Mouse (Mus musculus) myocyte (in vitro differentiated cells): ENCODE data around the gene Arl2bp.

Experiments
- CEBPB ChIP-seq: IDR thresholded peaks from 2 replicates; pipeline ENCODE4 v1.6.1; 2011; ENCODE audit warnings: mild to moderate bottlenecking, moderate library complexity; ENCODE audit not compliant: poor library complexity, insufficient read depth, severe bottlenecking
- E2F4 ChIP-seq: IDR thresholded peaks from one replicate; pipeline ENCODE4 v1.6.1; 2011; ENCODE audit warnings: mild to moderate bottlenecking, control low read depth, moderate library complexity; ENCODE audit not compliant: insufficient read depth
- MAX ChIP-seq: IDR thresholded peaks from one replicate; pipeline ENCODE4 v1.6.1; 2011; ENCODE audit warnings: low read depth, mild to moderate bottlenecking, control low read depth
- MYOD1 ChIP-seq, 3 experiments: IDR thresholded peaks; one replicate each; pipeline ENCODE4 v1.6.1; 2011; ENCODE audit warnings: control low read depth in 2 of 3, low read depth in 2 of 3, mild to moderate bottlenecking in 2 of 3, moderate library complexity in 1 of 3; ENCODE audit not compliant: insufficient read length in 2 of 3, control insufficient read depth in 1 of 3
- MYOG ChIP-seq, 3 experiments: IDR thresholded peaks; one replicate each; pipeline ENCODE4 v1.6.1; 2011; ENCODE audit warnings: control low read depth in 2 of 3, low read depth in 2 of 3, mild to moderate bottlenecking in 2 of 3; ENCODE audit not compliant: insufficient read length in 2 of 3, control insufficient read depth in 1 of 3, insufficient read depth in 1 of 3
- POLR2A ChIP-seq: IDR thresholded peaks from one replicate; pipeline ENCODE4 v1.6.1; 2011; ENCODE audit warnings: low read depth, mild to moderate bottlenecking, control low read depth, moderate library complexity; ENCODE audit not compliant: insufficient read length
- POLR2AphosphoS2 ChIP-seq: IDR thresholded peaks from one replicate; pipeline ENCODE4 v1.6.1; 2011; ENCODE audit warnings: low read depth, control low read depth; ENCODE audit not compliant: insufficient read length
- SRF ChIP-seq: IDR thresholded peaks from one replicate; pipeline ENCODE4 v1.6.1; 2011; ENCODE audit warnings: low read depth; ENCODE audit not compliant: control insufficient read depth, insufficient read length
- TCF12 ChIP-seq: IDR thresholded peaks from one replicate; pipeline ENCODE4 v1.6.1; 2011; ENCODE audit warnings: mild to moderate bottlenecking, control low read depth; ENCODE audit not compliant: poor library complexity, insufficient read depth, severe bottlenecking
- TCF3 ChIP-seq: IDR thresholded peaks from one replicate; pipeline ENCODE4 v1.6.1; 2011; ENCODE audit warnings: low read depth, control low read depth; ENCODE audit not compliant: insufficient read length
- USF1 ChIP-seq: IDR thresholded peaks from one replicate; pipeline ENCODE4 v1.6.1; 2011; ENCODE audit warnings: low read depth, mild to moderate bottlenecking, control low read depth, moderate library complexity

DNA sequence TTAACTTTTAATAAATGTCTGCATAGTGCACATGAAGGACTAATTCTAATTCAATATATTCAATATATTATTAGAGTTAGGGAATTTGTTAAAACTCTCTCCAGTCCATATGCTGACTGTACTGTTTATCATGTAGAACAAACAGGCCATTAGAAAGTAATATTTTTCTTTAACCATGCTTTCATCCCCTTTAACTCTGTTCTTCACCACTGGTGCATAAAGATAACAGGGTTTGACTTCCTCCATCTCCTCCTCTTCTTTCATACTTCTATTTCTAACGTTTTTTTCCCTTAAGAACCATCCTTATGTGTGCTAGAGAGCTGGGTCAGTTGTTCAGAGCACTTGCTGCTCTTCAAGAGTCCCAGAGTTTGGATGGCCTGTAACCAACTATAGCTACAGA lies 21.2 kb upstream of the Arl2bp start:
- TF ChIP-seq E2F4 (no peak), POLR2A (no peak), USF1 (no peak), MAX (no peak), TCF12 (no peak), CEBPB (no peak), MYOD1 (IDR thresholded peaks at IDR 0.05; ENCODE audit: control insufficient read depth in 1 of 3, insufficient read length in 2 of 3, low read depth in 2 of 3) (no peak), POLR2AphosphoS2 (no peak), SRF (no peak), TCF3 (no peak), MYOG (IDR thresholded peaks at IDR 0.05; ENCODE audit: control insufficient read depth in 1 of 3, insufficient read depth in 1 of 3, insufficient read length in 2 of 3, low read depth in 2 of 3) (no peak)
